Mouse (Mus musculus): ENCODE measurements around the gene Dpp6. TPM values are rescaled to one million over a fixed set of nuclear protein-coding genes. Genes with fewer than 3 reads are reported as not detected.
A peak's percentile ranks its signal among the peaks of the same experiment; 100 is the strongest.

Gene Dpp6
- polyA plus RNA-seq, 1 experiment from 2014 or later: 0.06 TPM

DNA sequence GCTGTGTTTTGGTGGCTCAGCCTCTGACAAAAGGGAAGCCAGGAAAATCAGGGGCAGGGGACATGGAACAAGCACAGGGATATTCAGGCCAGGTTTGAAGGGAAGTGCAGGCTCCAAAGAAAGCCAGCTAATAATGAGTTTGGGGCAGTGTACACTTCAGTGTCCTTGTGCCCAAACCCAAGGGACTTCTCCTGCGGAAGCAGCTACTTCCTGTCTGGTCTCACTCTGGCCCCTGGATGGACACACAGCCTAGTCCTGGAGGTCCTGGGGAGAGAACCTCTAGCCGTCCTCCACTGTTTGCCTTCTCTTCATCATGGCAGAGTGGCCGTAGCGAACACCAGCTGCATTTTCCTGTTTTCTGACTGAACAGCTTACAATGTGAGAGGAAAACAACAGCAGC is 840.7 kb downstream of the Dpp6 start:
- 49% methylated on average over 4 of the region's 4 CpGs for WGBS (ENCODE audit: insufficient replicate concordance)
- TF ChIP-seq EP300 (IDR thresholded peaks at IDR 0.05; ENCODE audit: low read depth): no peak
- TF ChIP-seq CTCF (IDR thresholded peaks at IDR 0.05; ENCODE audit: low read depth): no peak
- H3K36me3 ChIP-seq (replicated peaks; ENCODE audit: insufficient read depth, low read length): no peaks in the 10 kb centered on the region

DNA sequence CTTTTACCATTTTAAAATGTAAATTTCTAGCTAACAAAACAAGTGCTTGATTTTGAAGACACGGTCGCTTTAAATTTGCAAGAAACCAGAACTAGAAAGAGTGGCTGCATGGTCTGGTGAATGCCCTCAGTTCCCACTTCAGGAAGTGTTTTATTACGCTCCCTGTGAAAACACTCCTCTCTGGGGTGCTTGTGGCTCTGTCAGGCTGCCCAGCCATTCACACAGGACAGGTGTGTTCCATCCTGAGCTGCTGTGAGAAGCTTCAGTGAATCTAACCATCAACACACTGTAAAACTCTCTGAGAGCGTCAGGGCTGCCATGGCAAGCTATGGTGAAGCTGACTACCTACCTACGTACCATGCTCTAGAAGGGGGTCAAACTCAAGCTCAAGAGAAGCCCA is 841.2 kb downstream of the Dpp6 start:
- ATAC-seq (no peak), DNase-seq (no peak)
- Histone ChIP-seq H3K9me3 (ENCODE audit: low read length) (no peaks in the 10 kb centered on the region), H3K4me2 (ENCODE audit: low read depth, low read length) (no peak overlapping the region), H3K9ac (replicated peaks) (no peak overlapping the region), H3K27ac (ENCODE audit: low read depth) (no peak overlapping the region), H3K4me1 (ENCODE audit: insufficient read depth) (peaks cover 9% of the 10 kb centered on the region), H3K27me3 (ENCODE audit: insufficient read depth, low read length) (no peaks in the 10 kb centered on the region), H3K36me3 (replicated peaks; ENCODE audit: insufficient read depth, low read length) (no peaks in the 10 kb centered on the region), H3K4me3 (ENCODE audit: low read depth, low read length) (no peak overlapping the region)
- 59% methylated on average over 5 of the region's 5 CpGs for WGBS (ENCODE audit: insufficient replicate concordance)
- TF ChIP-seq EP300 (IDR thresholded peaks at IDR 0.05; ENCODE audit: low read depth): no peak
- no peak for TF ChIP-seq CTCF (IDR thresholded peaks at IDR 0.05; ENCODE audit: low read depth)

More for the DNA sequence above, 840.7 kb downstream of the Dpp6 start:
- Histone ChIP-seq H3K4me1 (ENCODE audit: insufficient read depth) (peaks cover 9% of the 10 kb centered on the region), H3K4me3 (ENCODE audit: low read depth, low read length) (no peak overlapping the region), H3K27me3 (ENCODE audit: insufficient read depth, low read length) (no peaks in the 10 kb centered on the region), H3K9ac (replicated peaks) (no peak overlapping the region), H3K9me3 (ENCODE audit: low read length) (no peaks in the 10 kb centered on the region), H3K4me2 (ENCODE audit: low read depth, low read length) (no peak overlapping the region), H3K27ac (ENCODE audit: low read depth) (no peak overlapping the region)
- ATAC-seq (no peak), DNase-seq (no peak)

DNA sequence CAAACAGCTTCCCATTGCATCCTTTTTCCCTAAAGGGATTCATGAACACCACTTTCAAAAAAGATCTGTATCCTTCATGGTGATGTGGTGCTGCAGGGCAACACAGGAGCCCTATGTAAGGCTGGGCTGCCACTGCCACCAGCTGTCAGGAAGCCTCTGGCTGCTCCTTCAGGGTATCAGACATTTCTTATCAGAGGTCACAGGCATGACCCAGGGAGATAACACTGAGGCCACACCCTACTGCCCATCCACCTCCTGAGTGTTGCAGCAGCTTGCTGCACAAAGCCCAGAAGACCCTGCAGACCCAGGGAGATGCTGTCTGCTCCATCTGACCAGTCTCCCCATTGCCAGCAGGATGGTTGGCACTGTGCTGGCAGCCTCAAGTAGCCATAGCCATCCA is 841.6 kb downstream of the Dpp6 start:
- DNase-seq: no peak
- H3K27ac ChIP-seq (ENCODE audit: low read depth): no peak overlapping the region
- H3K4me2 ChIP-seq (ENCODE audit: low read depth, low read length): no peak overlapping the region

GRCm38 (mm10) chr5:27659019-27659418 is 842.0 kb downstream of the Dpp6 start:
- Histone ChIP-seq H3K27ac (ENCODE audit: low read depth) (no peak overlapping the region), H3K27me3 (ENCODE audit: insufficient read depth, low read length) (no peaks in the 10 kb centered on the region), H3K4me2 (ENCODE audit: low read depth, low read length) (no peak overlapping the region), H3K4me1 (ENCODE audit: insufficient read depth) (peaks cover 9% of the 10 kb centered on the region), H3K4me3 (ENCODE audit: low read depth, low read length) (no peak overlapping the region), H3K9ac (replicated peaks) (no peak overlapping the region), H3K36me3 (replicated peaks; ENCODE audit: insufficient read depth, low read length) (no peaks in the 10 kb centered on the region), H3K9me3 (ENCODE audit: low read length) (no peaks in the 10 kb centered on the region)
- DNase-seq (no peak), ATAC-seq (no peak)
- 83% methylated on average over 2 of the region's 2 CpGs for WGBS (ENCODE audit: insufficient replicate concordance)
- TF ChIP-seq CTCF (IDR thresholded peaks at IDR 0.05; ENCODE audit: low read depth) (no peak), EP300 (IDR thresholded peaks at IDR 0.05; ENCODE audit: low read depth) (no peak)

More for the DNA sequence above, 841.6 kb downstream of the Dpp6 start:
- peaks cover 9% of the 10 kb centered on the region for H3K4me1 ChIP-seq (ENCODE audit: insufficient read depth)
- TF ChIP-seq EP300 (IDR thresholded peaks at IDR 0.05; ENCODE audit: low read depth) (no peak), CTCF (IDR thresholded peaks at IDR 0.05; ENCODE audit: low read depth) (no peak)
- ATAC-seq: no peak
- no peaks in the 10 kb centered on the region for H3K36me3 ChIP-seq (replicated peaks; ENCODE audit: insufficient read depth, low read length)
- no peaks in the 10 kb centered on the region for H3K9me3 ChIP-seq (ENCODE audit: low read length)
- H3K27me3 ChIP-seq (ENCODE audit: insufficient read depth, low read length): no peaks in the 10 kb centered on the region
- no peak overlapping the region for H3K4me3 ChIP-seq (ENCODE audit: low read depth, low read length)
- no peak overlapping the region for H3K9ac ChIP-seq (replicated peaks)

DNA sequence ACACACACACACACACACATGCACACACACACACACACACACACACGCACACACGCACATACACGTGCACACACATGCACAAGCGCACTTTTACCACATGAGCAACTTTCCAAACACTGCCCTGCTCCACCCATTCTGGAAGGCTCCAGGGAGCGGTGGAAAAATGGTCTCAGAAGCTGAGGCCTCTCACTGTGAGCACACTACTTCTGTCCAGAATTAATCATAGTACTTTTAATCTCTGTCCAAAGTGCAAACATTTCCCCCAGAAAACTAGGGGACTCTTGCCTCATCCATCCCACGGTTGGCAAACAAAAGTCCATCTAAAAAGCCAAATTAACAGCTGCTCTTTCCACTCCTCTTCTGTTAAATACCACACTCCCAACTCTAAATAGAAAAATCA is 842.8 kb downstream of the Dpp6 start:
- TF ChIP-seq CTCF (IDR thresholded peaks at IDR 0.05; ENCODE audit: low read depth): no peak
- no peak for TF ChIP-seq EP300 (IDR thresholded peaks at IDR 0.05; ENCODE audit: low read depth)
- Histone ChIP-seq H3K4me2 (ENCODE audit: low read depth, low read length) (no peak overlapping the region), H3K4me1 (ENCODE audit: insufficient read depth) (peaks cover 9% of the 10 kb centered on the region), H3K4me3 (ENCODE audit: low read depth, low read length) (no peak overlapping the region), H3K36me3 (replicated peaks; ENCODE audit: insufficient read depth, low read length) (no peaks in the 10 kb centered on the region), H3K9me3 (ENCODE audit: low read length) (no peaks in the 10 kb centered on the region), H3K9ac (replicated peaks) (no peak overlapping the region), H3K27me3 (ENCODE audit: insufficient read depth, low read length) (no peaks in the 10 kb centered on the region), H3K27ac (ENCODE audit: low read depth) (no peak overlapping the region)
- ATAC-seq: peak; percentile 64
- no peak for DNase-seq
- 67% methylated on average over 6 of the region's 6 CpGs for WGBS (ENCODE audit: insufficient replicate concordance)

GRCm38 (mm10) chr5:27664111-27664510 is 847.1 kb downstream of the Dpp6 start:
- no peak overlapping the region for H3K27ac ChIP-seq (ENCODE audit: low read depth)
- no peaks in the 10 kb centered on the region for H3K9me3 ChIP-seq (ENCODE audit: low read length)
- TF ChIP-seq CTCF (IDR thresholded peaks at IDR 0.05; ENCODE audit: low read depth): no peak
- no peak for TF ChIP-seq EP300 (IDR thresholded peaks at IDR 0.05; ENCODE audit: low read depth)
- no peak for ATAC-seq
- no peaks in the 10 kb centered on the region for H3K36me3 ChIP-seq (replicated peaks; ENCODE audit: insufficient read depth, low read length)
- H3K27me3 ChIP-seq (ENCODE audit: insufficient read depth, low read length): no peaks in the 10 kb centered on the region
- H3K9ac ChIP-seq (replicated peaks): no peak overlapping the region
- WGBS (ENCODE audit: insufficient replicate concordance): 76% methylated on average over 4 of the region's 4 CpGs
- no peak overlapping the region for H3K4me3 ChIP-seq (ENCODE audit: low read depth, low read length)
- peaks cover 4% of the 10 kb centered on the region for H3K4me1 ChIP-seq (ENCODE audit: insufficient read depth)
- DNase-seq: no peak
- H3K4me2 ChIP-seq (ENCODE audit: low read depth, low read length): no peak overlapping the region

DNA sequence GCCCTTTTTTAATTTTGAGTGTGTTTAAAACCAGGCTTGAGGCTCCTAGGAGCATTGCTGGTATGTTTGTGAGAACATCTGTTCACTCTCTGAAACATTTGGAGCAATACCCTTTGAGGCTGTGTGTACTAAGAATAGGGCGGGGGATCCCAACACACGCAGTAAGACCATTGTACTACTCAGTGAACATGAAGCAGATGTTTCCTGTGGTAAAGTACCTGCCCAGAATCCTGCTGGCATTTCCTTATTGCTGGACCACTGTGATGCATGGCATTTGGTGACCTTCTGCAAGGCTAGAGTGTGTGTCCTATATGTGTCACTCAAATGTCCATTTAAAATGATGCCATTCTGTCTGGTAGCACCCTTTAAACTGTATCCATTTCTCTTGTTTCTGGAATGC is 854.5 kb downstream of the Dpp6 start:
- Histone ChIP-seq H3K27ac (ENCODE audit: low read depth) (no peak overlapping the region), H3K27me3 (ENCODE audit: insufficient read depth, low read length) (no peaks in the 10 kb centered on the region), H3K4me1 (ENCODE audit: insufficient read depth) (no peaks in the 10 kb centered on the region), H3K9ac (replicated peaks) (no peak overlapping the region), H3K9me3 (ENCODE audit: low read length) (no peaks in the 10 kb centered on the region), H3K4me2 (ENCODE audit: low read depth, low read length) (no peak overlapping the region), H3K4me3 (ENCODE audit: low read depth, low read length) (no peak overlapping the region), H3K36me3 (replicated peaks; ENCODE audit: insufficient read depth, low read length) (no peaks in the 10 kb centered on the region)
- TF ChIP-seq EP300 (IDR thresholded peaks at IDR 0.05; ENCODE audit: low read depth): no peak
- no peak for TF ChIP-seq CTCF (IDR thresholded peaks at IDR 0.05; ENCODE audit: low read depth)
- ATAC-seq: no peak
- 41% methylated on average over 2 of the region's 2 CpGs for WGBS (ENCODE audit: insufficient replicate concordance)
- no peak for DNase-seq

All from liver, postnatal 0 days (tissue).